Mouse (Mus musculus) CH12.LX (cell line): ENCODE measurements at regions not wholly inside any gene's neighbourhood (a gene's known extent, or its start where the extent isn't known, plus 50 kb on each side); places are given as distances from the start of the nearest gene placed in this dataset.

ENCODE experiments used
- CTCF ChIP-seq, 2 experiments: IDR thresholded peaks in 1 of 2; conservative IDR thresholded peaks in 1 of 2; 2 replicates each; pipeline ENCODE4 v1.5.1; 2011 to 2012; ENCODE audit warnings: low read depth in 2 of 2, low read length in 2 of 2, improper control_type of control experiment in 1 of 2, inconsistent platforms in 1 of 2, mild to moderate bottlenecking in 1 of 2, moderate library complexity in 1 of 2
- SMC3 ChIP-seq: IDR thresholded peaks from 2 replicates; pipeline ENCODE4 v1.6.1; 2011; ENCODE audit warnings: low read depth, low read length, improper control_type of control experiment

DNA sequence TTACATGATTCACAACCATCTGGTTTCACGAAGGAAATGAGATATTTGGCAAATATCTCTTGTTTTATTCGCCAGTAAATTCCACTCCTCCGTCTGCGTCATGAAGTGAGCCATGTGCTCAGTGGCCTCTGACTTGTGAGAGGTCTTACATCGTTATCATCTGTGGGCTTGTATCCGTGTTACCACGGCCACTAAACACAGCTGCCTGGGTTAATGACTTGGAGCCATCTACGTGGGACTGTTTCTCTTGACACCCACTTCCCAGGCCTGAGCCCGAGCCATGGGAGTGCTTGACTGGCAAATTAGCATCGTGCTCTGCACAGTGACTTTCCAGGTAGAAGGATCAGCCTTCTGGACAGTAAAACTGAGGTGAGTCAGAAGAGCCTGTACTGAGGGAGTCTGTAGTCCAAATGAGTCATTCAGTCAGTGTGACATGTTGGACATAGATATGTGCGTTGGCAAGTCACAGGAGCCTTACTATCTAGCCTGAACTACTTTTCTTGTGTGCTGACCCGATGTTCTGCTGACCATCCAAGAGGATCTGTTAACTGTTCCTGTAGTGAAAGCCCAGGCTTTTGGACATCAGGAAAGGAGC is 137.7 kb downstream of the Tmx1 start:
- no peak for TF ChIP-seq SMC3
- TF ChIP-seq CTCF (conservative IDR thresholded peaks at IDR 0.05 in 1 of 2, IDR thresholded peaks at IDR 0.05 in 1 of 2; ENCODE audit: low read depth in 2 of 2, low read length in 2 of 2), result no peak
